Mouse (Mus musculus): ENCODE data around the gene Spindoc. TPM values are rescaled to one million over a fixed set of nuclear protein-coding genes. Genes with fewer than 3 reads are reported as not detected.

Spindoc gene
- polyA plus RNA-seq, 1 experiment: 6.3 TPM

GRCm38 (mm10) chr19:7320181-7320580 lies 62.6 kb downstream of the Spindoc start:
- peaks cover 15% of the 10 kb centered on the region for H3K4me1 ChIP-seq (ENCODE audit: control insufficient read depth, insufficient read depth, insufficient read length, low read length)
- peak overlapping the region; percentile 6; the same call in 1 of the 2 replicates for H3K27ac ChIP-seq (replicated peaks; ENCODE audit: low read depth, low read length)
- H3K4me3 ChIP-seq (ENCODE audit: insufficient read depth, low read depth, low read length): no peak overlapping the region

- Histone ChIP-seq H3K4me3 (ENCODE audit: insufficient read depth, low read depth, low read length) (no peak overlapping the region), H3K4me1 (ENCODE audit: control insufficient read depth, insufficient read depth, insufficient read length, low read length) (peaks cover 31% of the 10 kb centered on the region), H3K27ac (replicated peaks; ENCODE audit: low read depth, low read length) (no peak overlapping the region)
These were observed 65.1 kb downstream of the Spindoc start for GRCm38 (mm10) chr19:7317716-7318115.

- Histone ChIP-seq H3K4me1 (ENCODE audit: control insufficient read depth, insufficient read depth, insufficient read length, low read length) (peaks cover 33% of the 10 kb centered on the region), H3K4me3 (ENCODE audit: insufficient read depth, low read depth, low read length) (no peak overlapping the region), H3K27ac (replicated peaks; ENCODE audit: low read depth, low read length) (0 out of 2 replicates have a peak overlapping the region, but pooled peaks have one; percentile 16)
These were observed 66.0 kb downstream of the Spindoc start for GRCm38 (mm10) chr19:7316822-7317221.

DNA sequence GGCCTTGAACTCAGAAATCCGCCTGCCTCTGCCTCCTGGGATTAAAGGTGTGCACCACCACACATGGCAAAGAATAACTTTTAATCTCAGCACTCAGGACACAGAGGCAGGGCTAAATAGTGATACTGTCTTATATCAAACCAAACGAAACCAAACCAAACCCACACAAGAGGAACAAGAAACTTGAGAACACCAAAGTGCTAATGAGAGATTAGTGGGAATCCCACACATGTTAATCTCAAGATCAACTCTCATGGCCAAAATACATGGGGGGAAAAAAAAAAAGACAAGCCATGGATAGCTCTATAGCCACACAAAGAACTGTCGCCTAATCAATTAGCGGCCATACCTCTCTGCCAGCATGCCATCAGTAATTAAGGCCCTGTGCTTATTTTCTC lies 67.2 kb downstream of the Spindoc start:
- Histone ChIP-seq H3K27ac (replicated peaks; ENCODE audit: low read depth, low read length) (no peak overlapping the region), H3K4me3 (ENCODE audit: insufficient read depth, low read depth, low read length) (no peak overlapping the region), H3K4me1 (ENCODE audit: control insufficient read depth, insufficient read depth, insufficient read length, low read length) (peaks cover 37% of the 10 kb centered on the region)

GRCm38 (mm10) chr19:7314976-7315586 lies 67.7 kb downstream of the Spindoc start:
- Histone ChIP-seq H3K4me3 (ENCODE audit: insufficient read depth, low read depth, low read length) (no peak overlapping the region), H3K4me1 (ENCODE audit: control insufficient read depth, insufficient read depth, insufficient read length, low read length) (peaks cover 38% of the 10 kb centered on the region), H3K27ac (replicated peaks; ENCODE audit: low read depth, low read length) (no peak overlapping the region)

DNA sequence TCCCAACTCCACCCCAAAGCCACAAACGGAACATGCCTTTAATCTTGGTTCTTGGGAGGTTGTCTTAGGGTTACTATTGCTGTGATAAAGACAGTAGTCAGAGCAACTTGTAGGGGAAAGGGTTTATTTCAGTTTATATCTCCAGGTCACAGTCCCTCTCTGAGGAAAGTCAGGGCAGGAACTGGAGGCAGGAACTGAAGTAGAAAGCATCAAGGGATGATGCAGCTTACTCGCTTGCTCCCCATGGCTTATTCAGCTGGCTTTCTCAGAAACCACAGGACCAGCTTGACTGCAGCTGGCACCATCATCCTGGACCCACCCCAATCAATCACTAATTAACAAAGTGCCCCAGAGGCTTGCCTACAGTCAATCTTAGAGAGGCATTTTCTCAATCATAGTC lies 69.1 kb downstream of the Spindoc start:
- no peak overlapping the region for H3K4me3 ChIP-seq (ENCODE audit: insufficient read depth, low read depth, low read length)
- H3K4me1 ChIP-seq (ENCODE audit: control insufficient read depth, insufficient read depth, insufficient read length, low read length): peaks cover 47% of the 10 kb centered on the region
- no peak overlapping the region for H3K27ac ChIP-seq (replicated peaks; ENCODE audit: low read depth, low read length)

DNA sequence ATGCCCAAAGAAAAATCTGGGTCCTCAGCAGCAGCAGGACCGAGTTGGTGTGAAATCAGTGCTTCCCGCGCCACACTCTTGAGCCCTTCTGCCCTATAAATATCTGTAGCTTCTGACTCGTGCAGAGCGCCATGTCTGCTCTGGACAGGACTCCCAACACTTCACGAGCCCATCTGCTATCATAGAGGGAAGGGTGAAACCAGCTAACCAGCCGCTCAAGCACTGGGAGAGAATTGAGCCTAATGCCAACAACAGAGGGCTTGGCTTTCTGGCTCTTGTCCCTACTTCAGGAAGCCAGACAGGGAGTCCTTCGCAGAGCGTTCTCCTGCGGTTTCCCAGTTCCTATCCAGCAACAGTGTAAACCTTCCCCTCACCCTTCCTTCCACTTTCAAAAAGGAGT lies 71.5 kb downstream of the Spindoc start:
- no peak overlapping the region for H3K4me3 ChIP-seq (ENCODE audit: insufficient read depth, low read depth, low read length)
- H3K4me1 ChIP-seq (ENCODE audit: control insufficient read depth, insufficient read depth, insufficient read length, low read length): peaks cover 62% of the 10 kb centered on the region
- peak overlapping the region; percentile 57 for H3K27ac ChIP-seq (replicated peaks; ENCODE audit: low read depth, low read length)

DNA sequence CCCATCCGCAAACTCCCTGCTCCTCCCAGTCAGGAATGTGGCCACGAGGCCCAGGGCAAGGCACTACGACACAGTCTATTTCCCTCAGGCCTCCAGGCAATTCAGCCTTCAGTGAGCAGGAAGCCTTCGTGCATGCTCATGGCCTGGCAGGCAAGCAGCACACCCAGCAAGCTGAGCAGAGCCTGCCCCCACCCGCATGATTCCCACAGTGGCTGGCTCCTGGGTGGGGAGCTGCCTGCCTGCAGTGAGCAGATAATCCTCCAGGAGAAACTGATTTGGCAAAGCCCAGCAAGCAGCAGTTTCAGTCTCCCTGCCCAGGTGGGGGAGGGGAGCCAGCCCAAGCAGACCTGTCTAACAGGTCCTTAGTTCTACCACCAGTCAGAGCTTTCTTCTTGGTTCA lies 72.1 kb downstream of the Spindoc start:
- peak overlapping the region; percentile 95 for H3K27ac ChIP-seq (replicated peaks; ENCODE audit: low read depth, low read length)
- H3K4me3 ChIP-seq (ENCODE audit: insufficient read depth, low read depth, low read length): no peak overlapping the region
- H3K4me1 ChIP-seq (ENCODE audit: control insufficient read depth, insufficient read depth, insufficient read length, low read length): peaks cover 65% of the 10 kb centered on the region

DNA sequence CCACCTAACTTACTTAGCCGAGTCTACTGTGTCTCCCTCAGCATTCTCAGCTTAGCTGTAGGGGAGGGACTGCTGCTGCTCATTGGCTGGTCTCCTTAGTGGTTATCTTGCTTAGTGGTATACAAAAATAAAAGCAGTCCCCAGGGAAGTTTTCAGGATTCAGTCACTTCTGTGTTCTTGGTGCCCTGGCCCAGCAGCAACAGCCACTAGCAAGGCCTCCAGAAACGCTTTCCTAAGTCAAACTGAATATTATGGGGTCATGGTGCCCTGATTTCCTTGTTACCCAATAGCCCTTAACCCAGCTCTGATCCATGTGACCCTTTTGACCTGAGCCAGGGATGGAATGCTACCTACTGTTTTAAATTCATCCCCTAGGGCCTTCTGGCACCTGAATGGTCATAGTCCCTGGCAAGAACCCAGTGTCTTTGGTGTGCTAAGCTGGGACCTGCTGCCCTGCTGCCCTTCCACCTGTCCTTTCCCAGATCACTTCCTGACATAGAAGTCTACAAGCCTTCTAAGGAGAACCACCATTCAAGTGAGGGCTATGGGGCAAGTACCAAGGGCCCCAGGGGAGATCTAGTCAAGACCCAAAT lies 73.0 kb downstream of the Spindoc start:
- Histone ChIP-seq H3K4me1 (ENCODE audit: control insufficient read depth, insufficient read depth, insufficient read length, low read length) (peaks cover 64% of the 10 kb centered on the region), H3K27ac (replicated peaks; ENCODE audit: low read depth, low read length) (peak overlapping the region; percentile 95), H3K4me3 (ENCODE audit: insufficient read depth, low read depth, low read length) (no peak overlapping the region)

DNA sequence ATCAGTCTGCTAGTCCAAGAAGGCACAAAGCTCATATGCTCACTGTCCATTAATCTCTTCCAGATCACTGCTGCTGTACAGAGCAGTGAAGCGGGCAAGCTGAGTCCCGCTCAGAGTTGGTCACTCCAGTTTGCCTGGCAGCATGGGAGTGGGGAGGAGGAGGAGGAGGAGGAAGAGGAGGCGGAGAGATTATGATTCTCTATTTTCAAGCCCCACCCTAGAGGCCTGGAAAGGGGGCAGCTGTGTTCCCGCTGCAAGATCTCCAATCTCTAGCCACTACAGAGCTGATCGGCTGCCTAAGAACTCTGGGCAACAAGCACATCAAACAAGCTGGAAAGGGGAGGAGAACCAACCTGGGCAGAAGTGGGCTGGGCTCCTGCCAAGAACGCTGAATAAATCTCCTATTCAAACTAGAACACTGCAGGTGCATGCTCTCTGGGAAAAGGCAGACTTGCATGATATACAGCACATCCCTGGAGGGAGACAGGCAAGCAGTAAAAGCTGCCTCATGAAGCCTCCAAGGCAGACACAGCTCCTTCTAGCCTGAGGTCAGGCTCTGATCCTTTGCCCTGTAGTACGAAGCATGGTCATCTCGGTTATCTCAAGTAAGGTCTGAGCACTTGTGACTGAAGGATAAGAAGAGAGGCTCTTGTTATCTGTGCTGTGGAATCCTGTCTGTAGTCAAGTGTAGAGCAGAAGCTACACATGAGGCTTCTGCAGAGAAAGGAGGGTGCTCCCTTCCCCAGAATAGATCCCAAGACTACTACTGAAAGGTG lies 74.6 kb downstream of the Spindoc start:
- Histone ChIP-seq H3K27ac (replicated peaks; ENCODE audit: low read depth, low read length) (peak overlapping the region; percentile 85), H3K4me1 (ENCODE audit: control insufficient read depth, insufficient read depth, insufficient read length, low read length) (peaks cover 57% of the 10 kb centered on the region), H3K4me3 (ENCODE audit: insufficient read depth, low read depth, low read length) (no peak overlapping the region)

- peaks cover 60% of the 10 kb centered on the region for H3K4me1 ChIP-seq (ENCODE audit: control insufficient read depth, insufficient read depth, insufficient read length, low read length)
- H3K27ac ChIP-seq (replicated peaks; ENCODE audit: low read depth, low read length): peak overlapping the region; percentile 89
- H3K4me3 ChIP-seq (ENCODE audit: insufficient read depth, low read depth, low read length): no peak overlapping the region
These were observed 75.8 kb downstream of the Spindoc start for GRCm38 (mm10) chr19:7306968-7307367.

DNA sequence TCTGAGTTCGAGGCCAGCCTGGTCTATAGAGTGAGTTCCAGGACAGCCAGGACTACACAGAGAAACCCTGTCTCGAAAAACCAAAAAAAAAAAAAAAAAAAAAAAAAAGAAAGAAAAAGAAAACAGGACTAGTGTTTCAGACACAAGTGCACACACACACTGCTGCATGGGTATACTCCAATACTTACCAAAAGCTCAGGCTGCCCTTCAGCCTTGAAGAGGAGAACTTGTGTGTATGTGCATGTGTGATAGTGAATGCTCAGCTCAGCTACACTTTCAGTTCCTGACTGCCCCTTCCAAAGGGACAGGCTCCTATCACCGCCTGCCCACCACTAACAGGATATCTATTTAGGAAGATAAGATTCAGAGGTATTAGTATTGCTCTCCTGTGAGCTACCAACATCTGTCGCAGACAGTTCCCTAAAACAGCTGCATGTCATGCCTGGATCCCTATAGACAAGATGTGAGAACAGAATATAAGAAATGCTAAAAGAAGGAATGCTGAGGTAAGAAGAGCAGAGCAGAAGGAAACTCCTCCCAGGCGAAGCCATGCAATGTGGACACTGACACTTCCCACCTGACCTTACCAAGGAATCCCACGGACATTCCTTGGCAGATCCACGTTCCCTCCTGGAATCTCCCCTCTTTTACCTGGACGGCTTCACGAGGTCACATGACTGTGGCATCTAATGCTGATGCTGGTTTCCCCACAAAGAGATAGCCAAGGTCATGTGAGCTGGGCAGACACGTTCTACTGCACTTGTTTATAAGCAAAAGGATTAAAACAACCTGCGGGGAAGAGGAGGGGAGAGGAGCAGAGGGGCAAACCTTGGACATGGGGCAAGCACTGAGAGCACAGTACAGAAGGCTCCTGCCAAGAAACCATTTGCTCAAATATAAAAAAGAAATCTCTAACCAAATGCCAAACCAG lies 77.1 kb downstream of the Spindoc start:
- H3K4me3 ChIP-seq (ENCODE audit: insufficient read depth, low read depth, low read length): no peak overlapping the region
- H3K27ac ChIP-seq (replicated peaks; ENCODE audit: low read depth, low read length): peak overlapping the region; percentile 89
- peaks cover 62% of the 10 kb centered on the region for H3K4me1 ChIP-seq (ENCODE audit: control insufficient read depth, insufficient read depth, insufficient read length, low read length)

DNA sequence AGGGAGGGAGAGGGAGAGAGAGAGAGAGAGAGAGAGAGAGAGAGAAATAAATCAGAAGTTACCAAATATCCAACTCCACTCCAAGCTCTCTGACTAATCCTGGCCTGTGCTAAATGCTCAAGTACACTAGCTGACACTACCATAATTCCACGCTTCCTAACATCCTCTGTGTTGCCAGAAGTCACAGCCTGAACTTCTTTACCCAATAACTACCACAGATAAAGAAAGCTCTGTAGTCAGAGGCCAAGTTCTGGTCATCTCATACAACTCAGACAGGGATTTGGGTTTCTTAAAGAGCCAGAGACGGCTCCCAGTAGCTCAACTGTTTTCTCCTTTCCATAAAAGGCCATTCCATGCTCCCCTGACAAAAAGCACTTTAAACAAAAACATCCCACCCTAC lies 78.0 kb downstream of the Spindoc start:
- H3K4me1 ChIP-seq (ENCODE audit: control insufficient read depth, insufficient read depth, insufficient read length, low read length): peaks cover 55% of the 10 kb centered on the region
- H3K27ac ChIP-seq (replicated peaks; ENCODE audit: low read depth, low read length): peak overlapping the region; percentile 19
- H3K4me3 ChIP-seq (ENCODE audit: insufficient read depth, low read depth, low read length): no peak overlapping the region
